Mouse (Mus musculus) lung, adult 2 months (tissue): Measurements from ENCODE around the gene 9930021J03Rik.

ENCODE experiments used
- CTCF ChIP-seq: fragments of 200-500 bp; IDR thresholded peaks from 2 replicates; pipeline ENCODE4 v1.5.1; 2011; ENCODE audit warnings: mild to moderate bottlenecking, low read length, control low read depth; ENCODE audit not compliant: insufficient read depth
- POLR2A ChIP-seq: fragments of 200-500 bp; IDR thresholded peaks from 2 replicates; pipeline ENCODE4 v1.6.1; 2011; ENCODE audit warnings: low read depth, mild to moderate bottlenecking, control low read depth, low read length, borderline replicate concordance; ENCODE audit errors: extremely low read depth

DNA sequence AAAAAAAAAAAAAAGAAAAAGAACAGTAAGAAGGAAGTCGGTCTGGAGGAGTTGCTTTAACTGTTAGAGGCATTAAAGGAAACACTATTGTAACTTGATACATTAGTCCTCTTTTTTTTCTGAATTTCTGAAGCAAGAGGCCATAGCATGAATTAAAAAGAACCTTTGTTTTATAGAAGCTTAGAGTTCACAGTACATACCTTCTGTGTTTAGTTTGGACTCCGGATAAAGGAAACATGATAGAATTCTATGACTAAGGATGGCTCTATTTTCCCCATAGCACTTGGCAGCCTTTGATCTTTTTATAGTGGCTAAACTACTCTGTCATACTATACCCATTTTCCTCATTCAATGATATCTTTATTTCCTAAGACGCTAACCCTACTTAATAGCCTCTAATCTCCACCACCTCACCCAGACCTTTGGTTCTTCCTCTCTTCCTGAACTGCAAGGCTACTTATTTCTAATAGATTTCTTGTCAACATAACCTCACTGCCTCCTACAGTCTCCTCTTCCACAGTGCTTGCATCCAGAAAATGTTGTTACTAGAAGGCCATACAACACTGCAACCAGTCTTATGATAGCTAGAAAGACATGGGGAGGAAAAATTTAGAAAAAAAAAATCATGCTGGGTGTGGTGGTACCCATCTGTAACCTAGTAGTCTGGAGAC, 29.7 kb upstream of the 9930021J03Rik start:
- TF ChIP-seq CTCF (no peak), POLR2A (no peak)
